Mouse (Mus musculus): Measurements from ENCODE around the gene Svop.

DNA sequence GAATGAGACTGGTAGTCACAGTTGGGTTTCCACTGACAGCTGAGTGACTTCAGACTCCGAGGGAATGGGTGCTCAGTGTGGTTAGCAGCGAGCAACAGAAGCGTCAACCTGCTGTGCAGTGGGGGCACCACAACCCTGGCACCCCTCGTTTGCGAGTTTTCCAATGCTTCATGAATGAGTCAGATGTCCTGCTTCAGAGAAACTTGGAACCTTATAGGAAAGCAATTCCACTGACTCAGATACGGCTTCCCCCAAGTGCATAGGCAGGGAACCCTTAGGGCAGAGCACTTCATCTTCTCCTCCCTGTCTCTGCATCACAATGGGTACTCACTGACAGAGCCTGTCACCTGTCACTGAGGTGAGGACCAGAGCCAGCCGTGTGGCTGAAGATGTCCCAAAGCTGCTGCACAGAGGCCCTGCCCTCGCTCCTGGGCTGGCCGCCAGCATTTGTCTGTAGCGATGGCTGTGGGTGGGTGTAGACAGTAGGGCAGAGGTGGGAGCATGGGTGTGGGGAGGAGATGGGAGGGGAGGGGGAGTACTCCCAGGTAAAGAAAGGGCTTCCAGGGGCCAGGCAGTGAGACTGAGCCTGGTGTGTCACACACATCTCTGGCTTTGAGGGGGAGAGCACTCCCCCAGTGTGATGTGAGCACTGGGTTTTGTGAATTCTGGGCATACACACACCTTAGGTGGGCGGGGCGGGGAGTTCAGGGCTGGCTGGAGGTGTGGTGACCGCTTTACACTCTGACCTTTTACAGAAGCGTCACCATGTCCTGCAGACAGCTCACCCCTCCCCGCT lies 46.3 kb upstream of the Svop start:
- TF ChIP-seq CTCF (IDR thresholded peaks at IDR 0.05; ENCODE audit: extremely low read depth, insufficient read depth, low read length) = no peak
- no peak for TF ChIP-seq POLR2A (IDR thresholded peaks at IDR 0.05; ENCODE audit: extremely low read depth, insufficient read depth, low read length)

Data from cortical plate, adult 2 months (tissue).